Mouse (Mus musculus) bone marrow, adult 2 months (tissue): ENCODE measurements around the gene Meis2. TPM values are rescaled to one million over a fixed set of nuclear protein-coding genes. Genes with fewer than 3 reads are reported as not detected.
A peak's percentile ranks its signal among the peaks of the same experiment; 100 is the strongest.

Experiments
- H3K27ac ChIP-seq: fragments of 200-500 bp; 2 replicates; pipeline ENCODE4 v1.5.1; 2012; ENCODE audit warnings: low read depth, mild to moderate bottlenecking, control low read depth, inconsistent platforms, low read length; ENCODE audit not compliant: control insufficient read depth, poor library complexity, insufficient read depth
- H3K4me1 ChIP-seq: fragments of 200-500 bp; 2 replicates; pipeline ENCODE4 v1.6.1; 2011; ENCODE audit warnings: low read length; ENCODE audit not compliant: control insufficient read depth, insufficient read depth
- H3K4me3 ChIP-seq: fragments of 200-500 bp; replicated peaks from 2 replicates; pipeline ENCODE3; 2011; ENCODE audit warnings: mild to moderate bottlenecking, low read depth, low read length, control low read depth; ENCODE audit not compliant: control insufficient read depth
- CTCF ChIP-seq: fragments of 200-500 bp; IDR thresholded peaks from 2 replicates; pipeline ENCODE4 v1.5.1; 2011; ENCODE audit warnings: low read length, control low read depth; ENCODE audit not compliant: control insufficient read depth, insufficient read depth
- POLR2A ChIP-seq: fragments of 200-500 bp; IDR thresholded peaks from 2 replicates; pipeline ENCODE4 v1.6.1; 2011; ENCODE audit warnings: low read depth, mild to moderate bottlenecking, control low read depth, low read length, borderline replicate concordance; ENCODE audit not compliant: control insufficient read depth
- WGBS: fragments of 180-500 bp; shearing (Covaris S2); methylation state at CpG from one replicate; pipeline ENCODE4 v1.1.7; 2018; 5-methylcytosine and 5-hydroxymethylcytosine counted together
- polyA plus RNA-seq: library from polyadenylated mRNA; stranded (reverse); fragments of >200 nt; gene quantifications from 2 replicates; pipeline ENCODE4 v1.2.4, GENCODE M21; 2011; ENCODE audit warnings: low replicate concordance; ENCODE audit not compliant: missing spikeins, insufficient read depth, insufficient read length

Meis2 gene
- polyA plus RNA-seq, 1 experiment: 7.9 TPM

DNA sequence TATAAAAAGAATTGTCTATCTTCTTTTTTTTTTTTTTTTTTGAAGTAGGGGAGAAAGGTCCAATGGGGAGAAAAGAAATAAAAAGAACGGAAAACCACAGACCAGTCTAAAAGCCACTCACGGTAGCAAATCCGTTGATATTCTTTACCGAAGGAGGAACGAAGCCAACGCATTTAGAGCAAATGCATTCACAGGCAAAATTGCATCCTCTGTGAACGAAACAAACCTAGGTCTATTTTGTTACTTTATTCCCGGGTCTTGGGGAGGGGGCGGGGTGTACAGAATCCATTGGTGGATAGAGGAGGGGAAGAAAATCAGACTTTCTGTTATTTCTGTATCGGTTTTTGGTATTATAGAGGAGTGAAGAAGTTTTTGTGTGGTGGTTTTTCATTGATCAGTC lies 206.7 kb downstream of the Meis2 start:
- Histone ChIP-seq H3K4me3 (no peak overlapping the region), H3K4me1 (no peaks in the 10 kb centered on the region), H3K27ac (no peak overlapping the region)
- TF ChIP-seq POLR2A (no peak), CTCF (no peak)
- WGBS: 2% methylated on average over 10 of the region's 10 CpGs

- Histone ChIP-seq H3K4me1 (no peaks in the 10 kb centered on the region), H3K4me3 (no peak overlapping the region), H3K27ac (no peak overlapping the region)
- WGBS: 12% methylated on average over 8 of the region's 8 CpGs
- no peak for TF ChIP-seq POLR2A
Measured at GRCm38 (mm10) chr2:115858246-115858645, 207.4 kb downstream of the Meis2 start.

DNA sequence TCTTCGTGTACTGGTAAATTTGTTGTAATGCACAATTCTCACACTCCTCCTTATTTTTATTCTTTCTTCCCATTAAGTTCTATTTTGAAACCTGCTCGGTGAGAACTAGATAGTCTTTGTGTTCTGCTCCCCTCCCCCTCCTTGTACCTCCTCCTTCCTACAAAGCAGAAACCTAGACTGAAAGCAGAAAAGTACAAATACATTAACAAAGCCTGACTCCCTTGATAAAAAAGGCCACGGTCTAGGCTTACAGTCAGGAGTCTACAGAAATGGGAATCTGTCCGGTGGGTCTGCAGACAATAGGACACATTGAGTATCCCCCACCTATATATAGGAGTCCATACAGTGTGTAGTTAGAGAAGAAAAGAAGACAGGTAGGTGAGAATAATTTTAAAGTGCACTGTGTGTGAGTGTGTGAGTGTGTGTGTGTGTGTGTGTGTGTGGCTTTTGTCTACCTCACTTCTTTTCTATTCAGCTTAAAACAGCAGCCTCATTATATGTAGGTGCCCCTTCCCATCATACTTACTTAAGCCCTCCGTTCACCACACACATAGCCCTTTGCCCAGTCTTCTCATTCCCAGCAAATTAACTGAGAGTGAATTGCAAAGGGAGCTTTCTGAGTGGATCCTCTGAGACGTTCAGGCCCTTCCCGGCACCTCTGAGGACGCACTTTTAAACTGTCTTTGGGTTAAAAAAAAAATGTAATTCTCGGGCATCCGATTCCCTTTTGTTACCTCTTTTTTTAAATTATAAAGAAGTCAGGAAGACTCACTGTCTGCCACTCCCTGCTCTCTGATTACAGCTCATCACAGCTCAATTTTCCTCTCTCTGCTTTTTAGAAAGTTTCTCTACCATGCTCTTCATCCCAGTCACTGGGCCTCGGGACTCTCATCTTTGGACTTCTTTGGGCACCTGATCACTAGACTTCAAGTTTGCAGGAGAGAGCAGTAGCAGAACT lies 208.2 kb downstream of the Meis2 start:
- no peaks in the 10 kb centered on the region for H3K4me1 ChIP-seq
- no peak overlapping the region for H3K4me3 ChIP-seq
- TF ChIP-seq CTCF (no peak), POLR2A (no peak)
- 35% methylated on average over 11 of the region's 11 CpGs for WGBS
- no peak overlapping the region for H3K27ac ChIP-seq

DNA sequence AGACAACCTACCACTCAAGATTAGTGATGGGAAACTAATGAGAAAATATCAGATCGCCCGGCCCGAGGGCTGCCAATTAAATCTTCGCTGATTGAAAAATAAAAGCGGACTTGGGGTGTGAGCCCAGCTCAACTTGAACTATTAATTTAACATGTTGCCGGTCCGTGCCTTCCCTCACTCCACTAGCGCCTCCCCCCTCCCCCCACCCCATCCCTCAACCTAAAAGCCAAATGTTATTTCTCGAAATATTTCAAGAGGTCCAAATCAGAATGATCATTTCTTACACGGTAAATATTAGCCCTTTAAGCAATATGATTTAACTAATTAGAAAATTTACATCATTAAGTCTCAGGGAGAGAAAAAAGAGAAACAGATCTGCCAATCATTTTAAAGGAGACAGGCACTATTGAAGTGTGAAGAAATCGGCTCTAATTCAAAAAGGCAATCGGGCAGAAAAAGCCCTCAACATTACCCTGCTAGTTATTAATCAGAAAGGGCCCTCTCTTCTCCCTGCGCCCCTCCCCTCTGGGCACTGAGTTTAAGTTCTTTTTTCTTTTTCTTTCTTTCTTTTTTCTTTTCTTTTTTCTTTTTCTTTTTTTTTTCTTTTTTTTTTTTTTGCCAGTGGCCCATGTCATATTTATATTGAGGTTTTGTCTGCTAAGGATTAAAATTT lies 209.1 kb downstream of the Meis2 start:
- no peak overlapping the region for H3K4me3 ChIP-seq
- no peak for TF ChIP-seq POLR2A
- TF ChIP-seq CTCF: no peak
- H3K4me1 ChIP-seq: no peaks in the 10 kb centered on the region
- no peak overlapping the region for H3K27ac ChIP-seq
- WGBS: 10% methylated on average over 13 of the region's 13 CpGs

DNA sequence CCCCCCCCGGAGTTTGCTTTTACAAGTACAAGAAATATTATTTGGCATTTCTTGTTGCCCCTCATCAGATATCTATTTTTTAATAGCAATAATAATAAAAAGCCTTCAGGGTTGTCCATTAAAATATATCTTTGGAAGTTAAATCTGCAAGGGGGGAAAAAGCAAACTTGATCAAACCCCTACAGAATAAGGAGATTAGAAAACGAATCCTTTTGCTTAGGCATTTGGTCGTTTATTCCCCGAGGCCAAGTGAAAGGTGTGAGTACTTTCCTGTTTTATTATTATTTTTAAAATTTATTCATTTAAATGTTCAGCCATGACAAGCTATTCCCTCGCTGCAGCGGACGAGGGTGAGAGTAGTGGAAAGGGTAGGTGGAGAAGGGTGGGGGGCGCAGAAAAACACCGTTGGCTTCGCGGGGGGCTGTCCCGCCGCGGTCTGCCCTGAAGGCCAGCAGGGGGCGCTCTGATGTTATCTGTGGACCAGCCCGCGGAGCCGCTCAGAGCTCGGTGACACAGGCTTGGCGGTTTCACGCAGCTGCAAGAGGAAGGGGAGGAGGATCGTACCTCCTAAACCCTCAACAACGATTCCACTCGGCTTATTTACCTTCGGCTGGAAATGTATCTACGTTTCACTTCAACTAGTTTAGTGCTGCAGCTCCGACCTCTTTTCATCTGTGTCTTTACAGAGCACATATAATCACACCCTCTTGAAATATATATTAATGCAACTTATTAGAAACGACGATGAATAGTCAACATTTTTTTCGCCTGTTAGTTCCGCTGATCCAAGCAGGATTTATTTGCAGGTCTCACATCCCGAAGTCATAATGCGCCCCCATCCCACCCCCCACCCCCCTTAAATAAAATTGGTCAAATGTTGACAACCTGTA lies 209.9 kb downstream of the Meis2 start:
- no peaks in the 10 kb centered on the region for H3K4me1 ChIP-seq
- no peak overlapping the region for H3K27ac ChIP-seq
- 2% methylated on average over 33 of the region's 33 CpGs for WGBS
- H3K4me3 ChIP-seq: no peak overlapping the region
- no peak for TF ChIP-seq POLR2A
- peak; percentile 62 for TF ChIP-seq CTCF

DNA sequence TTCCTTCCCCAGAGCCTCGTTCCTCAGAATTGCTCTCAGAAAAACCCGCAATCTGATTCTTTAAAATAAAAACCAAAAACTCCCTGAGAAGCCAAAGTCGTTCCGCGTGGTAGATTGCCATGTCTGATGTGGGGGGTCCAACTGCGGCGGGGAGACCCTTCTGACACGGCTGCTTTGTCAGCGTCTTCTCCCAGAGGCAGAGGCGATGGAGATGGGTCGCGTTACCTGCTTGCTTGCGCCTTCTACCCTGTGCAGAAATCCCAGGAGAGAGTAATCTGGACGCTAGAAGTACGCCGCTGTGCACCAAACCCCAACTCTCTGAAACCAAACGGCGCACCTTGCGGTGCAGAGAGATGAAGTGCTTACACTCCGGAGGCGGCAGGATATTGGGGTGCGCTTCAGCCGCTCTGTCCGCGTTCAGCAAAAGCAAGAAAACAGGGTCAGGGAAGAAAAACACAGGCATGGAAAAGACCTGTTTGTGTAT lies 210.8 kb downstream of the Meis2 start:
- 6% methylated on average over 25 of the region's 25 CpGs for WGBS
- no peak overlapping the region for H3K27ac ChIP-seq
- no peak overlapping the region for H3K4me3 ChIP-seq
- TF ChIP-seq POLR2A (no peak), CTCF (no peak)
- no peaks in the 10 kb centered on the region for H3K4me1 ChIP-seq

DNA sequence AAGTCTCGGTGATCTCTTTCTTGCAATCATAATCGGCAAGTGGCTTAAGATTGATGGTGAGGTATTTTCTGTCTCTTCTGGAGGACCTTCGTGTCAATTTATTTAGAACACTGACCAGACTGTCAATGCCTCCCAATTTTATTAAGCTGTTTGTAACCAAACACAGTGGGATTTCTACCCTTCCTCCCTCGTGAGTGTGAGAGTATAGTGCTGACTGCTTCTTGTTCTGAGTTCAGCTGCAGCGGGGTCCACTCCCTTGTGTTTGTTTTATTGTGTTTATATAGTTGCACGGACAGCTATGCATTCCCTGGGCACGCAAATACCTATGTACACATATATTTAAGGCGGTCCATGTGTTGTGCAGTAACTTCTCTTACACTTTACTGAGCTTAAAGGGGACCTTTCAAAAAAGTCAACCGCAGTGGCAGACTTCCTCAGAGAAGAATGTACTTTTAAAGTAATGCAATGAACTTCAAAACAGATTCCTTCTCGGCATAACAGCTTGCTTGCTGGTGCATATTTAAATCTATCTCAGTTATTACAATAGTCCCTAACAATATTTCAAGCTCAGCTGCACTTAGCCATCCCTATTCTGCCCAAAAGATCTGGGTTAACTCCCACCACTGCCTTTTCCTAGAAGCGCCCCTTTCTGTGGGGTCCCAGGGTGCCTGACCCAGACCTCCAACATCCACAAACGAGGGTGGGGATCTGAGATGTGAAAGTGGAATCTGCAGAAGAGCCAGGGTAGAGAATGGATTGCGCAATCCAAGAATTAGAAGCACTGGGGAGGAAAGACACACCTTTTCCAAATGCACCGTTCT lies 211.4 kb downstream of the Meis2 start:
- H3K27ac ChIP-seq: no peak overlapping the region
- WGBS: 6% methylated on average over 14 of the region's 14 CpGs
- no peak overlapping the region for H3K4me3 ChIP-seq
- no peaks in the 10 kb centered on the region for H3K4me1 ChIP-seq
- no peak for TF ChIP-seq CTCF
- no peak for TF ChIP-seq POLR2A
